Mouse (Mus musculus) embryonic facial prominence, embryonic 13.5 days (tissue): ENCODE data around the gene Ankrd2. TPM values are rescaled to one million over a fixed set of nuclear protein-coding genes. Genes with fewer than 3 reads are reported as not detected.
A peak's percentile ranks its signal among the peaks of the same experiment; 100 is the strongest.

Experiments used
- ATAC-seq: fragments of 200-750 bp; cut with Nextera tagmentation; 2 replicates; pipeline ENCODE4 v1.8.0; 2017; ENCODE audit warnings: low read depth; ENCODE audit not compliant: insufficient number of reproducible peaks, insufficient read depth, low FRiP score, low TSS enrichment
- H3K27ac ChIP-seq: fragments of 300-500 bp; sonication (generic); 2 replicates; pipeline ENCODE4 v1.5.1; 2015; ENCODE audit warnings: moderate library complexity, mild to moderate bottlenecking, inconsistent platforms
- H3K27me3 ChIP-seq: fragments of 300-500 bp; sonication (generic); 2 replicates; pipeline ENCODE4 v1.6.1; 2015; ENCODE audit warnings: mild to moderate bottlenecking, inconsistent platforms
- H3K36me3 ChIP-seq: fragments of 300-500 bp; sonication (generic); 2 replicates; pipeline ENCODE4 v1.6.1; 2015; ENCODE audit warnings: mild to moderate bottlenecking, inconsistent platforms
- H3K4me1 ChIP-seq: fragments of 300-500 bp; sonication (generic); 2 replicates; pipeline ENCODE4 v1.6.1; 2015; ENCODE audit warnings: inconsistent platforms
- H3K4me2 ChIP-seq: fragments of 300-500 bp; sonication (generic); 2 replicates; pipeline ENCODE4 v1.6.1; 2015; ENCODE audit warnings: moderate library complexity, mild to moderate bottlenecking, inconsistent platforms
- H3K4me3 ChIP-seq: fragments of 300-500 bp; sonication (generic); 2 replicates; pipeline ENCODE4 v1.5.1; 2015; ENCODE audit warnings: mild to moderate bottlenecking, inconsistent platforms
- H3K9ac ChIP-seq: fragments of 300-500 bp; sonication (generic); 2 replicates; pipeline ENCODE4 v1.6.1; 2015; ENCODE audit warnings: mild to moderate bottlenecking, inconsistent platforms
- H3K9me3 ChIP-seq: fragments of 300-500 bp; sonication (generic); 2 replicates; pipeline ENCODE4 v1.6.1; 2016; ENCODE audit warnings: inconsistent platforms
- WGBS: fragments of 180-500 bp; shearing (Covaris S2); methylation state at CpG from one replicate; pipeline ENCODE4 v1.1.7; 2015; ENCODE audit warnings: mixed read lengths; 5-methylcytosine and 5-hydroxymethylcytosine counted together
- polyA plus RNA-seq: library from polyadenylated mRNA; unstranded; fragments of >200 nt; fragmentation: Nextera tagmentation; extraction: Ambion mirVana; gene quantifications from 2 replicates; pipeline ENCODE4 v1.2.1, GENCODE M21; 2015

Ankrd2 gene
- polyA plus RNA-seq = 0.25 and 0.31 TPM in 2 replicates

DNA sequence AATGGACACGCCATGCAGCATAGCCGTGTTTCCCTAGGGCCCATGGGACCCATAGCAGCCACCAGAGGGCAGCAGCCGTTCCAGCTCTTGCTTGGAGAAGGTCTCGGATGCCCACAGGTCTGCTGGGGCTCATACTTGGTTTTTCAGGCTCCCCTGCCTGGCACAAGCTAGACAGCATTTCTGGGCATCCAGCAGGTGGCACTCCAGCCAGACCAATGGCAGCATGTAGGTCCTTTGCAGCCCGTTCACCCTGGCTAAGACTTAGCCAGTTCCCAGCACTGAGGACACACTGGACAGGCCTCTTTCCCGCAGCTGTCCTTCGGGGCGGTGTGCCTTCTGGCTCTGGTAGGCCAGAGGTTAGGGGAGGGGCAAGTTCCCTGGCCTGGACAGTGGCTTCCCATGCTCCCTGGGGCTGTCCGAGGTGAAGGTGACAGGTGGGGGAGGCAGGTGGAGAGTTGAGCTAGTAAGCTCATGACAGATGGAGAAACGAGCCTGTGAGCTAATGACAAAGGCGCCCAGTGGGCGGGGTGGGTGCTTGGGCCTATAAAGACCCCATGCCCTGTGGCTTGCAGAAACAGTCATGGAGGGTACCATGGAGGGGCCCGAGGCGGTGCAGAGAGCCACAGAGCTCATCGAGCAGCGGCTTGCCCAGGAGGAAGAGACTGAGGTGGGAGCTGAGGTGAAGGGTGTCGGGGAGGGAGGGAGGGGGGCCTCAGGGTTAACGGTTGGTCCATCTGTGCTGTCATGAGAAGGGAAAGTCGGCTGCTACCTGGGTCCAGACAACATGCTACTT, at the start of gene Ankrd2:
Gene Ankrd2, plus strand, starts transcription at position 545 of the 793 bp plus-strand sequence.
- Histone ChIP-seq H3K36me3 (peaks cover 19% of the 10 kb centered on the region), H3K9me3 (no peaks in the 10 kb centered on the region), H3K4me2 (peak within 1 kb of the TSS; percentile 24; the same call in 1 of the 2 replicates), H3K27ac (peak within 1 kb of the TSS; percentile 80), H3K4me1 (peaks cover 24% of the 10 kb centered on the region), H3K4me3 (no peak within 1 kb of the TSS), H3K9ac (0 out of 2 replicates have a peak within 1 kb of the TSS, but pooled peaks have one; percentile 27), H3K27me3 (peaks cover 6% of the 10 kb centered on the region)
- ATAC-seq = 0 out of 2 replicates have a peak, but pooled peaks have one; percentile 16
- WGBS = 66% methylated on average over 19 of the region's 19 CpGs

GRCm38 (mm10) chr19:41987206-41987605, 48.6 kb upstream of the Ankrd2 start:
- Histone ChIP-seq H3K4me1 (peaks cover 25% of the 10 kb centered on the region), H3K4me3 (no peak overlapping the region), H3K4me2 (no peak overlapping the region), H3K36me3 (no peaks in the 10 kb centered on the region), H3K27me3 (no peaks in the 10 kb centered on the region), H3K27ac (no peak overlapping the region), H3K9me3 (no peaks in the 10 kb centered on the region), H3K9ac (no peak overlapping the region)
- 81% methylated on average over 4 of the region's 4 CpGs for WGBS
- no peak for ATAC-seq

- no peak overlapping the region for H3K27ac ChIP-seq
- no peak overlapping the region for H3K4me3 ChIP-seq
- H3K9me3 ChIP-seq = no peaks in the 10 kb centered on the region
- ATAC-seq = no peak
- no peaks in the 10 kb centered on the region for H3K27me3 ChIP-seq
- WGBS = 76% methylated on average over 6 of the region's 6 CpGs
- H3K4me2 ChIP-seq = no peak overlapping the region
- H3K9ac ChIP-seq = no peak overlapping the region
- H3K36me3 ChIP-seq = no peaks in the 10 kb centered on the region
- peaks cover 20% of the 10 kb centered on the region for H3K4me1 ChIP-seq
Observed at GRCm38 (mm10) chr19:41989810-41990209, 46.0 kb upstream of the Ankrd2 start.

GRCm38 (mm10) chr19:41991926-41992477, 43.8 kb upstream of the Ankrd2 start:
- Histone ChIP-seq H3K9ac (no peak overlapping the region), H3K9me3 (no peaks in the 10 kb centered on the region), H3K4me1 (peaks cover 36% of the 10 kb centered on the region), H3K4me3 (no peak overlapping the region), H3K36me3 (no peaks in the 10 kb centered on the region), H3K27me3 (no peaks in the 10 kb centered on the region), H3K27ac (no peak overlapping the region), H3K4me2 (no peak overlapping the region)
- 49% methylated on average over 6 of the region's 6 CpGs for WGBS
- ATAC-seq = no peak

DNA sequence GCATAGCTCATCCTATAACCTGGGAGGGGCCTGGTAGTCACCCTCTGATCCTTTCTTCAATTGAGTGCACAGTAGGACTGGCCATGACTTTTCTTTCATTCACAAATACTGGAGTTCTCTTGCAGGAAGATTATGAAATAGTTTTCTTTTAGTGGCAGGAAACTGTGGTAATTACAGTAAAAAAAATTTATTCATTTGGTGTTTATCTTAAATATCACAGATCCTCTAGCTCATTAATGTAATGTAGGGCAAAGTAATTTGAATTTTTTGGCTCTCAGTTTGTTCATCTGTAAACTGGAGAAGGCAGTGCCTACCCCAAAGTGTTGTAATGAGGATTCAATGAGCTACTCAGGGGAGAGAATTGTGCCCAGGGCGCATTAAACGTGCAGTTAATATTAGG, 42.8 kb upstream of the Ankrd2 start:
- H3K4me3 ChIP-seq = no peak overlapping the region
- H3K27me3 ChIP-seq = no peaks in the 10 kb centered on the region

GRCm38 (mm10) chr19:41993484-41993883, 42.3 kb upstream of the Ankrd2 start:
- ATAC-seq = no peak
- Histone ChIP-seq H3K27ac (peak overlapping the region; percentile 19; the same call in 1 of the 2 replicates), H3K9ac (peak overlapping the region; percentile 23; the same call in 1 of the 2 replicates)

More for the DNA sequence above, 42.8 kb upstream of the Ankrd2 start:
- H3K9ac ChIP-seq = no peak overlapping the region
- H3K27ac ChIP-seq = no peak overlapping the region
- 90% methylated on average over 2 of the region's 2 CpGs for WGBS
- no peak for ATAC-seq
- no peak overlapping the region for H3K4me2 ChIP-seq
- H3K9me3 ChIP-seq = no peaks in the 10 kb centered on the region
- H3K4me1 ChIP-seq = peaks cover 40% of the 10 kb centered on the region
- no peaks in the 10 kb centered on the region for H3K36me3 ChIP-seq

GRCm38 (mm10) chr19:41994023-41994422, 41.8 kb upstream of the Ankrd2 start:
- Histone ChIP-seq H3K9ac (peak overlapping the region; percentile 23; the same call in 1 of the 2 replicates), H3K4me2 (no peak overlapping the region), H3K4me3 (no peak overlapping the region), H3K4me1 (peaks cover 41% of the 10 kb centered on the region), H3K9me3 (no peaks in the 10 kb centered on the region), H3K27ac (peak overlapping the region; percentile 19; the same call in 1 of the 2 replicates), H3K27me3 (no peaks in the 10 kb centered on the region), H3K36me3 (no peaks in the 10 kb centered on the region)
- 84% methylated on average over 7 of the region's 7 CpGs for WGBS
- no peak for ATAC-seq

More at GRCm38 (mm10) chr19:41993484-41993883, 42.3 kb upstream of the Ankrd2 start:
- Histone ChIP-seq H3K4me1 (peaks cover 41% of the 10 kb centered on the region), H3K27me3 (no peaks in the 10 kb centered on the region), H3K4me2 (no peak overlapping the region), H3K9me3 (no peaks in the 10 kb centered on the region), H3K4me3 (no peak overlapping the region), H3K36me3 (no peaks in the 10 kb centered on the region)
- 51% methylated on average over 6 of the region's 6 CpGs for WGBS

GRCm38 (mm10) chr19:41995483-41995882, 40.3 kb upstream of the Ankrd2 start:
- H3K4me2 ChIP-seq = no peak overlapping the region
- no peak overlapping the region for H3K4me3 ChIP-seq
- no peak for ATAC-seq
- no peaks in the 10 kb centered on the region for H3K36me3 ChIP-seq
- H3K9ac ChIP-seq = no peak overlapping the region
- no peaks in the 10 kb centered on the region for H3K27me3 ChIP-seq
- no peaks in the 10 kb centered on the region for H3K9me3 ChIP-seq
- WGBS = 54% methylated on average over 1 of the region's 1 CpGs
- H3K4me1 ChIP-seq = peaks cover 52% of the 10 kb centered on the region
- no peak overlapping the region for H3K27ac ChIP-seq

DNA sequence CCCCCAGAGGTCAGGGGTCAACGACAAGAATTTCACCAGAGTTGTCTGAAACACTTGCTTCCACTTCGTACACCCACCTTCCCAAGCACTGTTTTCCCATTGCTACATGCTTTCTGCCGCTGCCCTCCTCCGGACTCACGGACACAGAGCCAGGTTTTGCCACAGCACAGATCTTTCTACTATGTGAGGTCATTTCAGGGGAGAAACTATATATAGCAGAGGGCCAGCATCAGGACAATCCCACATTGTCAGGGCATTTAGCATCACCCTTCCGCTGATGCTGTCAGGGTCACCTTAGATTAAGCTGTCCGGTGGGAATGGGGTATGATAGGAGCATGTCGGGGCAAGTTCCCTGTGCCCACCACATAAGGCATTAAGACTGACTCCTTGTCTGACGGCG, 38.7 kb upstream of the Ankrd2 start:
- peaks cover 65% of the 10 kb centered on the region for H3K4me1 ChIP-seq
- no peaks in the 10 kb centered on the region for H3K9me3 ChIP-seq
- H3K4me3 ChIP-seq = no peak overlapping the region
- 84% methylated on average over 10 of the region's 10 CpGs for WGBS
- H3K27ac ChIP-seq = no peak overlapping the region
- no peaks in the 10 kb centered on the region for H3K27me3 ChIP-seq
- H3K4me2 ChIP-seq = no peak overlapping the region
- no peak for ATAC-seq
- H3K36me3 ChIP-seq = no peaks in the 10 kb centered on the region
- H3K9ac ChIP-seq = no peak overlapping the region

DNA sequence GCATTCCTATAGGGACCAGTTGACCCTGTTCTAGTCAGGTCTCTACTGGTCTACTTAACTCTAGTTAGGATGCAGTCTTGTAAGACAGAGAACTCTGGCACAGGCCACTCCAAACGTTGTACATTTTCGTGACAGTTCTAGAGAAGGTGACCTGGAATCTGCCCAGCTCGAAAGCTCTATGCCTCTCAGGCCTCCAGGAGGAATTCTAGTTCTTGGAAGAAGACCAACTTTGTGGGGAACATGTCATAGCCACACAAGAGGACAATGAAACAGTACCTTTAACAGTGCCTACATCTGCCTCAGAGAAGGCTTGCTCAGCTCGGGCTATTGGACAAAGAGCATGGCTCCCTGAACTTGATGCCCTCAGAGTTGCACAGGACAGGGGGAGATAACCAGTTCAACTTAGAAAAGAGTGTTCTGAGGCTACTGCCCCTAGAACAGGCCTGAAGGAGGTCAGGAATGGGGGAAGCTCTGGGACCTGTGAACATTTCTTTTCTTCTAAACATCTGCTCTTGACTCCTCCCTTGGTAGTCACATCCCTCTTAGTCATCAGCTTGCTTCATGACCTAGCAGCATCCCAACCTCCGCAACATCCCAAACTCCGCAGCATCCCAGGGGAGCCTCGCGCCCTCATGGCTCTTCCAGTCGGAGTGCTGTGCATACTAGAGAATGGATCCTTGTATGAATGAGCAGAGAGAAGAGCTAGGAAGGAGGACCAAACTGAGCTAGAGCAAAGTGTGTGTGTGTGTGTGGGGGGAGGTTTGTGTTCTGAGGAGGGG, 36.8 kb upstream of the Ankrd2 start:
- H3K27me3 ChIP-seq = no peaks in the 10 kb centered on the region
- no peak overlapping the region for H3K27ac ChIP-seq
- WGBS = 86% methylated on average over 9 of the region's 9 CpGs
- H3K9me3 ChIP-seq = no peaks in the 10 kb centered on the region
- no peak overlapping the region for H3K4me3 ChIP-seq
- no peak for ATAC-seq
- no peaks in the 10 kb centered on the region for H3K36me3 ChIP-seq
- H3K4me1 ChIP-seq = peaks cover 56% of the 10 kb centered on the region
- no peak overlapping the region for H3K4me2 ChIP-seq
- H3K9ac ChIP-seq = no peak overlapping the region

- Histone ChIP-seq H3K27ac (peak overlapping the region; percentile 52), H3K4me1 (peaks cover 55% of the 10 kb centered on the region)
Observed at GRCm38 (mm10) chr19:41999688-42000283, 36.0 kb upstream of the Ankrd2 start.

More at GRCm38 (mm10) chr19:41999688-42000283, 36.0 kb upstream of the Ankrd2 start:
- Histone ChIP-seq H3K27me3 (no peaks in the 10 kb centered on the region), H3K4me2 (no peak overlapping the region), H3K9me3 (no peaks in the 10 kb centered on the region), H3K36me3 (no peaks in the 10 kb centered on the region), H3K4me3 (no peak overlapping the region), H3K9ac (no peak overlapping the region)
- 80% methylated on average over 4 of the region's 4 CpGs for WGBS
- no peak for ATAC-seq
